Mouse (Mus musculus) lung, adult 2 months (tissue): ENCODE data around the gene Pde4dip.

Source experiments
- CTCF ChIP-seq: fragments of 200-500 bp; IDR thresholded peaks from 2 replicates; pipeline ENCODE4 v1.5.1; 2011; ENCODE audit warnings: mild to moderate bottlenecking, low read length, control low read depth; ENCODE audit not compliant: insufficient read depth
- POLR2A ChIP-seq: fragments of 200-500 bp; IDR thresholded peaks from 2 replicates; pipeline ENCODE4 v1.6.1; 2011; ENCODE audit warnings: low read depth, mild to moderate bottlenecking, control low read depth, low read length, borderline replicate concordance; ENCODE audit errors: extremely low read depth

DNA sequence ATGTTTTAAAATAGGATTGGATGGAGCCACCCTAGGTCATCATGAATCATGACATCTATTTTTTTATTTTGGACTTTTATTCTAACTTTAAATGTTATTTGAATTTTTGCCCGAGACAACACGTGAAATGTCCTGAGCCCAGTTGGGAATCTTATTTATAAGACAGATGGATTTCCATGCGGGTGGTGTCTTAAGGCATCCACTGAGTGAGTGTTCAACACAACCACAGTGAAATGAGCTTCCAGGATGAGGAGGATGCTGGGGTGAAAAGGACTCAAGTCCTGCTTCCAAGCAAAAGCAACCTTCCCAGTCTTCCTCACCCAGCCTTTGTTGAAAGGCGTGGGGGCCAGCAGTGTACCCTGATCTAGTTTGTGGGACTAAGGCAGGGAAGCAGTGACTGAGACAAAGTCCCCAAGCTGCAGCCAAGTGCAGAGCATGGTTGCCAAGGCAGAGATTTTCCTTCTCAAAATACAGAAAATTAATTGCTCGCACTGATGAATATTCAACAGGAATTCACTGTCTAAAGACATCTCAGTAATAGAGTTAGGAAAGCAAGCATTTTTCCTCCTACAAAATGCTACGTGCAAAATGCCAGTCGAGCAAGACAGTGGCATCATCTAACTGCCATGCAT, 27.6 kb downstream of the Pde4dip start:
- TF ChIP-seq CTCF (no peak), POLR2A (no peak)
